Mouse (Mus musculus) MEL (cell line): ENCODE measurements around the gene Zfpl1.

Experiments used
- EP300 ChIP-seq, 2 experiments: IDR thresholded peaks; 2 replicates each; pipeline ENCODE4 v1.6.1; 2011; ENCODE audit warnings: improper control_type of control experiment in 2 of 2, low read length in 2 of 2, low read depth in 1 of 2, mild to moderate bottlenecking in 1 of 2
- NELFE ChIP-seq: IDR thresholded peaks from 2 replicates; pipeline ENCODE4 v1.6.1; 2011; ENCODE audit warnings: low read depth, low read length, improper control_type of control experiment
- ZC3H11A ChIP-seq: IDR thresholded peaks from 2 replicates; pipeline ENCODE4 v1.6.1; 2012; ENCODE audit warnings: low read depth, mild to moderate bottlenecking, inconsistent platforms, low read length, improper control_type of control experiment

DNA sequence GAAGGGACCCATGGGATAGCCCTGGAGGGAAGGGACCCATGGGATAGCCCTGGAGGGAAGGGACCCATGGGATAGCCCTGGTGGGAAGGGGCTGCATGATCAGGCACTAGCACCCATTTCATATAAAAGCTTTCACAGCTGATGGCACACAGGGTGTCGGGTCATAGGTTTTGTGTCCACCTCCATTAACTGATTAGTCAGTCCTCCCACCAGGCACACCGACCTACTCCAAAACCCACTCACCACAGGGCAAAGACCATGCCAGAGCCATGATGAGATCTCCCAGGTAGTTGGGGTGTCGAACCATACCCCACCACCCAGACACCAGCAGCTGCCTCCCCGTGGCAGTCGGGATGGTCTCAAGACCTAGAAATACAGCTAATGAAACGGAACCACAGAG, 21.7 kb downstream of the Zfpl1 start:
- TF ChIP-seq NELFE = no peak
- no peak for TF ChIP-seq EP300 (IDR thresholded peaks at IDR 0.05; ENCODE audit: low read depth in 1 of 2, low read length in 2 of 2)
- TF ChIP-seq ZC3H11A = no peak
